Mouse (Mus musculus) myocyte (in vitro differentiated cells): ENCODE results near the gene Sv2c. TPM values are rescaled to one million over a fixed set of nuclear protein-coding genes. Genes with fewer than 3 reads are reported as not detected.
"Not testable (repeated sequence)": the region's sequence is repeated elsewhere in the genome, so short reads cannot be mapped to it uniquely, and the experiment has no call there.

ENCODE experiments used
- H3K27me3 ChIP-seq: one replicate; pipeline ENCODE4 v1.6.1; 2011; ENCODE audit not compliant: control insufficient read depth, insufficient read depth, insufficient read length
- H3K36me3 ChIP-seq: one replicate; pipeline ENCODE4 v1.6.1; 2011; ENCODE audit not compliant: control insufficient read depth, insufficient read depth
- H3K4me2 ChIP-seq: one replicate; pipeline ENCODE4 v1.6.1; 2011; ENCODE audit warnings: low read depth, control low read depth
- H3K4me3 ChIP-seq: one replicate; pipeline ENCODE4 v1.5.1; 2011; ENCODE audit warnings: mild to moderate bottlenecking, control low read depth, moderate library complexity
- H3K79me2 ChIP-seq: one replicate; pipeline ENCODE4 v1.6.1; 2011; ENCODE audit not compliant: control insufficient read depth, insufficient read depth
- H3ac ChIP-seq: one replicate; pipeline ENCODE4 v1.6.1; 2011; ENCODE audit not compliant: control insufficient read depth, insufficient read length
- CEBPB ChIP-seq: IDR thresholded peaks from 2 replicates; pipeline ENCODE4 v1.6.1; 2011; ENCODE audit warnings: mild to moderate bottlenecking, moderate library complexity; ENCODE audit not compliant: poor library complexity, insufficient read depth, severe bottlenecking
- E2F4 ChIP-seq: IDR thresholded peaks from one replicate; pipeline ENCODE4 v1.6.1; 2011; ENCODE audit warnings: mild to moderate bottlenecking, control low read depth, moderate library complexity; ENCODE audit not compliant: insufficient read depth
- MAX ChIP-seq: IDR thresholded peaks from one replicate; pipeline ENCODE4 v1.6.1; 2011; ENCODE audit warnings: low read depth, mild to moderate bottlenecking, control low read depth
- MYOD1 ChIP-seq, 3 experiments: IDR thresholded peaks; one replicate each; pipeline ENCODE4 v1.6.1; 2011; ENCODE audit warnings: control low read depth in 2 of 3, low read depth in 2 of 3, mild to moderate bottlenecking in 2 of 3, moderate library complexity in 1 of 3; ENCODE audit not compliant: insufficient read length in 2 of 3, control insufficient read depth in 1 of 3
- MYOG ChIP-seq, 3 experiments: IDR thresholded peaks; one replicate each; pipeline ENCODE4 v1.6.1; 2011; ENCODE audit warnings: control low read depth in 2 of 3, low read depth in 2 of 3, mild to moderate bottlenecking in 2 of 3; ENCODE audit not compliant: insufficient read length in 2 of 3, control insufficient read depth in 1 of 3, insufficient read depth in 1 of 3
- POLR2A ChIP-seq: IDR thresholded peaks from one replicate; pipeline ENCODE4 v1.6.1; 2011; ENCODE audit warnings: low read depth, mild to moderate bottlenecking, control low read depth, moderate library complexity; ENCODE audit not compliant: insufficient read length
- POLR2AphosphoS2 ChIP-seq: IDR thresholded peaks from one replicate; pipeline ENCODE4 v1.6.1; 2011; ENCODE audit warnings: low read depth, control low read depth; ENCODE audit not compliant: insufficient read length
- REST ChIP-seq: IDR thresholded peaks from one replicate; pipeline ENCODE4 v1.6.1; 2011; ENCODE audit warnings: mild to moderate bottlenecking, control low read depth, moderate library complexity; ENCODE audit not compliant: insufficient read depth, insufficient read length
- SRF ChIP-seq: IDR thresholded peaks from one replicate; pipeline ENCODE4 v1.6.1; 2011; ENCODE audit warnings: low read depth; ENCODE audit not compliant: control insufficient read depth, insufficient read length
- TCF12 ChIP-seq: IDR thresholded peaks from one replicate; pipeline ENCODE4 v1.6.1; 2011; ENCODE audit warnings: mild to moderate bottlenecking, control low read depth; ENCODE audit not compliant: poor library complexity, insufficient read depth, severe bottlenecking
- TCF3 ChIP-seq: IDR thresholded peaks from one replicate; pipeline ENCODE4 v1.6.1; 2011; ENCODE audit warnings: low read depth, control low read depth; ENCODE audit not compliant: insufficient read length
- USF1 ChIP-seq: IDR thresholded peaks from one replicate; pipeline ENCODE4 v1.6.1; 2011; ENCODE audit warnings: low read depth, mild to moderate bottlenecking, control low read depth, moderate library complexity
- polyA plus RNA-seq: library from polyadenylated mRNA; unstranded; fragments of >200 nt; fragmentation: generic; extraction: Trizol; gene quantifications from one replicate; pipeline ENCODE4 v1.2.1, GENCODE M21; 2012; ENCODE audit warnings: missing spikeins

The Sv2c gene
- polyA plus RNA-seq, 1 experiment: not detected

DNA sequence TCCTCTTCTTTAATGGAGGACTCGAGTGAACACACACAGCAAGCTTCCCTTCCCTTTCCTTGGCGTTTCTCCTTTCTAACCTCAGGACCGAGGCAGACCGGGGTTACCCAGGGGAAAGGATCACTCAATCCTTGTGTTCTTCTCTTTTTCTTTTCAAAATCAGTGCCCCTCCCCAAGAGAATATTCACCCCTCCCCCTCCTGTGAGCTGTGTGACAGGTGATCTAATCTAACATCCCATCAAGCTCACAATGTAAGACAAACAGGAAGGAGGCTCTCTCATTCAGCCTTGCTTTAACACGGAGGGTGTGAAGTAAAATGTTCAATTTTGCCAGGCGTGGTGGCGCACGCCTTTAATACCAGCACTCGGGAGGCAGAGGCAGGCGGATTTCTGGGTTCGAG, 158.3 kb downstream of the Sv2c start:
- H3ac ChIP-seq: no peak overlapping the region
- no peaks in the 10 kb centered on the region for H3K79me2 ChIP-seq
- H3K4me2 ChIP-seq: no peak overlapping the region
- TF ChIP-seq MYOG (IDR thresholded peaks at IDR 0.05; ENCODE audit: control insufficient read depth in 1 of 3, insufficient read depth in 1 of 3, insufficient read length in 2 of 3, low read depth in 2 of 3): no peak
- no peak for TF ChIP-seq MAX
- no peak for TF ChIP-seq POLR2A
- TF ChIP-seq CEBPB: no peak
- H3K36me3 ChIP-seq: no peaks in the 10 kb centered on the region
- H3K4me3 ChIP-seq: no peak overlapping the region
- H3K27me3 ChIP-seq: peaks cover 15% of the 10 kb centered on the region

DNA sequence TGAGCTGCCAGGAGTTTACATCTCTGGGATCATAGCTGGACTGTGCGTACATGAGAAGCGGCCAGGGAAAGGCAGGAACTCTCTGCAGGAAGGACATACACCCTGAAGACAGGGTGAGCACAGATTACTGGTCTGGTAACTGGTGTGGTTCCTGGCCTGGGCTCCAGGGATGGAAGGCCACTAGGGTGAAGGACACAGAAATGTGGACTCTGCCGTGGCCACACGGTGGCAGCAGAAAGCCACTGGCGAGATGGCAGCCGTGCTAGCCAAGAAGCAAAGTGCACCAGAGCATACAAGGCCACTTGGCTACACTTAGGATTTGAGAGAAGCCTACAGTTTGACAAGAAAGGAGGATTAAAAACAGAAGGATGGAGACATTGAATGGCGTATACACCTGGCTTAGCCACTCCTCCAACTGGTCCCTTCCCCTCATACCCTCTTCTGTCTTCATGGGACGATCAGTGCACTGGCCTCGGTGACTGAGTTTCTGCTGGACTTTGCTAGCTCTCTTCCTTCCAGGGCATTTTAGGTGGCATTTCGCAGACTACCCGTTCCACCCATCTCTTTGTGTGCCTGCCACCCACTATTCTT, 158.9 kb downstream of the Sv2c start:
- no peak for TF ChIP-seq TCF3
- TF ChIP-seq POLR2AphosphoS2: no peak
- TF ChIP-seq USF1: no peak
- no peak for TF ChIP-seq TCF12
- TF ChIP-seq MYOD1 (IDR thresholded peaks at IDR 0.05; ENCODE audit: control insufficient read depth in 1 of 3, insufficient read length in 2 of 3, low read depth in 2 of 3): no peak
- no peak for TF ChIP-seq SRF
- TF ChIP-seq E2F4: no peak
- TF ChIP-seq REST: no peak
- TF ChIP-seq POLR2A: no peak
- no peak for TF ChIP-seq MAX
- no peak for TF ChIP-seq MYOG (IDR thresholded peaks at IDR 0.05; ENCODE audit: control insufficient read depth in 1 of 3, insufficient read depth in 1 of 3, insufficient read length in 2 of 3, low read depth in 2 of 3)
- no peak for TF ChIP-seq CEBPB
- Histone ChIP-seq H3K4me2 (no peak overlapping the region), H3K36me3 (no peaks in the 10 kb centered on the region), H3K27me3 (peaks cover 15% of the 10 kb centered on the region), H3ac (no peak overlapping the region), H3K4me3 (no peak overlapping the region), H3K79me2 (no peaks in the 10 kb centered on the region)

DNA sequence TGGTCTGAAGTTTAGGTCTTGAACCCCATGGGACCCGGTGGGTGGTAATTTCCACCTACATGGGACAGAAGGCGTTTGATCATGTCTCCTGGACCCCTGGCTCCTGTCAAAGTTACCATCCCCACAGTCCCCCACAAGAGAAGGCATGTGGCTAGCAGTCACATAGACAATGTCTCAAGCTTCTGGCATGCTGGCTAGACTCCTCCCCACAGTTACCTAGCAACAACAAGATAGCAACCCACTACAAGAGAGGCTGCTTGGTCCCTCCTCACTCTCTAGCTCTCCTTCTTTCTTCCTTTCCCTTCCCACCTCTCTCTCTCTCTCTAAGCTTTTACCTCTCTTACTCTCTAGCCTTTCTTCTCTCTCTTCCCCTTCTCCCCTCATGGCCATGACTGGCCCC, 164.3 kb downstream of the Sv2c start:
- H3K36me3 ChIP-seq, H3K4me2 ChIP-seq, H3K79me2 ChIP-seq: not testable (repeated sequence)

DNA sequence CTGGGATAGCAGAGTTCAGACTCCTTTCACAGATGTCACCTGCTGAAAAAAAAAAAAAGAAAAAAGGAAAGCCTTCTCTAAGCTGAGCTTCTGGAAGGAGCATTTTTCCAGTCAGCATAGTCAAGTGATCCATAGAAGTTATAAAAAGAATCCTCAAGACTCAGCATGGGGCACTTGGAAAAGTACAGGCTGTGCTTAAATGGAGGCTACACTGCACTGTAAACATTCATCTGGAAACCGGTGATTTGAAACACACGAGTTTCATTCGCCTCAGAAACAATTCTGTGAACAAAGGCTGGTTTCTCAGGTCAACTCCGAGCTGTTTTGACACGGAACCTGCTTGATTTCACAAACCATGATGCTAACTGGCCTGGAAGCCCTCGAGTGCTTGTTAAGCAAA, 165.6 kb downstream of the Sv2c start:
- H3K36me3 ChIP-seq: no peaks in the 10 kb centered on the region
- no peak overlapping the region for H3K4me2 ChIP-seq
- no peak for TF ChIP-seq TCF3
- TF ChIP-seq USF1: no peak
- no peak for TF ChIP-seq REST
- no peak for TF ChIP-seq SRF
- TF ChIP-seq MYOG (IDR thresholded peaks at IDR 0.05; ENCODE audit: control insufficient read depth in 1 of 3, insufficient read depth in 1 of 3, insufficient read length in 2 of 3, low read depth in 2 of 3): no peak
- no peak for TF ChIP-seq E2F4
- no peaks in the 10 kb centered on the region for H3K79me2 ChIP-seq
- H3K4me3 ChIP-seq: no peak overlapping the region
- peaks cover 8% of the 10 kb centered on the region for H3K27me3 ChIP-seq
- no peak overlapping the region for H3ac ChIP-seq

More for the DNA sequence above, 164.3 kb downstream of the Sv2c start:
- not testable (repeated sequence) for H3K4me3 ChIP-seq, H3ac ChIP-seq
- peaks cover 15% of the 10 kb centered on the region for H3K27me3 ChIP-seq

DNA sequence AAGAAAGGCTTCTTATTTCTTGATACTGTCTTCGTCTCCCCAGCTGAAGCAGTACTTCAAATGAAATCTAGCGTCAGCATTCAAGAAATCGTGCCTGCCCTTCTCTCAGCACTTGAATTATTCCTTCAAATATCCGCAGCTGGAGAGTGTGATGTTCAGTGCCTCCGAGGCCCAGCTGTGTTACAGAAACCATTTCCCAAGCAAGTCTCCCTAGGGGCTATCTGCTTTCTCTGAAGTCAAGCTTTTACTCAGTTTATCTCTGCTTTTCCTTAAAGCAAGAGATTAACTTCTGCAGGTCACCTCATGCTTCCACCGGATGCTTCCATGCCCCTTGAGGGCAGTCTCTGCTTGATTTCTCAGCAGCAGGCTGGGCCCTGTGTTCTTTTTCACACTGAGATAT, 166.8 kb downstream of the Sv2c start:
- Histone ChIP-seq H3ac (no peak overlapping the region), H3K27me3 (peaks cover 8% of the 10 kb centered on the region), H3K36me3 (no peaks in the 10 kb centered on the region), H3K79me2 (no peaks in the 10 kb centered on the region), H3K4me2 (no peak overlapping the region), H3K4me3 (no peak overlapping the region)
- TF ChIP-seq POLR2A (no peak), MYOD1 (IDR thresholded peaks at IDR 0.05; ENCODE audit: control insufficient read depth in 1 of 3, insufficient read length in 2 of 3, low read depth in 2 of 3) (no peak), SRF (no peak), MYOG (IDR thresholded peaks at IDR 0.05; ENCODE audit: control insufficient read depth in 1 of 3, insufficient read depth in 1 of 3, insufficient read length in 2 of 3, low read depth in 2 of 3) (no peak), E2F4 (no peak), MAX (no peak), TCF12 (no peak), TCF3 (no peak), REST (no peak)
